Mouse (Mus musculus) urinary bladder, postnatal 4 days (tissue): ENCODE measurements at regions not wholly inside any gene's neighbourhood (a gene's known extent, or its start where the extent isn't known, plus 50 kb on each side); places are given as distances from the start of the nearest gene placed in this dataset.

ENCODE experiments used
- DNase-seq, 2 experiments: peaks; one replicate each; pipeline ENCODE4 v3.0.0; 2021 to 2022; ENCODE audit warnings: low spot score in 2 of 2

- DNase-seq = peak in 1 of 2 experiments; percentile 46
Observed at GRCm38 (mm10) chr4:56070664-56071334, 538.5 kb upstream of the Klf4 start.

- no peak for DNase-seq
Observed at GRCm38 (mm10) chr4:56068859-56069258, 536.6 kb upstream of the Klf4 start.

GRCm38 (mm10) chr4:56064657-56065056 is 532.4 kb upstream of the Klf4 start:
- no peak for DNase-seq

- no peak for DNase-seq
Observed at GRCm38 (mm10) chr4:56051792-56052380, 519.6 kb upstream of the Klf4 start.

GRCm38 (mm10) chr4:56039327-56039726 is 507.1 kb upstream of the Klf4 start:
- DNase-seq = no peak

GRCm38 (mm10) chr4:56036334-56036733 is 504.1 kb upstream of the Klf4 start:
- DNase-seq = no peak

- DNase-seq = no peak
Observed at GRCm38 (mm10) chr4:56035543-56035942, 503.3 kb upstream of the Klf4 start.

- no peak for DNase-seq
Observed at GRCm38 (mm10) chr4:56028441-56028840, 496.2 kb upstream of the Klf4 start.

GRCm38 (mm10) chr4:56027258-56027657 is 495.0 kb upstream of the Klf4 start:
- no peak for DNase-seq

- DNase-seq = no peak
Observed at GRCm38 (mm10) chr4:56024478-56024877, 492.2 kb upstream of the Klf4 start.

- no peak for DNase-seq
Observed at GRCm38 (mm10) chr4:56018212-56018611, 485.9 kb upstream of the Klf4 start.

GRCm38 (mm10) chr4:56015481-56015880 is 483.2 kb upstream of the Klf4 start:
- DNase-seq = no peak

GRCm38 (mm10) chr4:56008287-56008686 is 476.0 kb upstream of the Klf4 start:
- DNase-seq = no peak

- no peak for DNase-seq
Observed at GRCm38 (mm10) chr4:56004227-56004626, 472.0 kb upstream of the Klf4 start.

GRCm38 (mm10) chr4:56001312-56001731 is 469.1 kb upstream of the Klf4 start:
- DNase-seq = no peak

- DNase-seq = no peak
Observed at GRCm38 (mm10) chr4:55984026-55984425, 451.8 kb upstream of the Klf4 start.

GRCm38 (mm10) chr4:55978539-55978938 is 446.3 kb upstream of the Klf4 start:
- no peak for DNase-seq

- no peak for DNase-seq
Observed at GRCm38 (mm10) chr4:55976265-55976664, 444.0 kb upstream of the Klf4 start.

- DNase-seq = no peak
Observed at GRCm38 (mm10) chr4:55973706-55974105, 441.4 kb upstream of the Klf4 start.

- DNase-seq = no peak
Observed at GRCm38 (mm10) chr4:55972235-55972819, 440.1 kb upstream of the Klf4 start.

GRCm38 (mm10) chr4:55960063-55960462 is 427.8 kb upstream of the Klf4 start:
- no peak for DNase-seq

- no peak for DNase-seq
Observed at GRCm38 (mm10) chr4:55953701-55954100, 421.4 kb upstream of the Klf4 start.

GRCm38 (mm10) chr4:55952220-55952619 is 420.0 kb upstream of the Klf4 start:
- DNase-seq = no peak
